24 mouse cellular contexts compared by ENCODE assay signal in the genomic region with DNA sequence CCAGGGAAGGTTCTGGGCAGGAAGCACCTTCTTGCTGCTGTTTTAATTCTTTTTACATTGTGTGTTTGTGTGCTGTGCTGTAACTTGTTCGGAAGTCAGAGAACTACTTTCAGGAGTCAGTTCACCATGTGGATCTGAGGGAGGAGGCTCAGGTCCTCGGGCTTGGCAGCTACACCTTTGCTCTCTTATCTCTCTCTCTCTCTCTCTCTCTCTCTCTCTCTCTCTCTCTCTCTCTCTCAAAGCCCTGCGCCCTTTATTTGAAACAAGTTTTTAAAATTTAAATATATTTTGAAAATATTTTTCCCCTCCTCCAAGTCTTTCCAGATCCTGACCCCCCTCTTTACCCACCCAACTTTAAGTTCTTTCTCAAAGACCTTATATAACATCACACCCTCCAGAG. TPM values are rescaled to one million over a fixed set of nuclear protein-coding genes. Genes with fewer than 3 reads are reported as not detected.
A peak's percentile ranks its signal among the peaks of the same experiment; 100 is the strongest.
DNase-seq lines count a peak whose midpoint lies in the region; ATAC-seq and TF ChIP-seq lines count a peak whose summit lies in the region.
"Had no signal": no experiment of that assay in that cellular context is flagged by ENCODE, and none has a peak within 500 bp of the region (broad histone marks: within the 10 kb centered on the region; RNA-seq: fewer than 3 reads in every experiment).

No protein-coding gene starts in this region.

- no peak overlapping the region for H3K9ac ChIP-seq in kidney, postnatal 0 days (ENCODE audit: low read depth, low read length)
- 0 out of 2 replicates have a peak overlapping the region, but pooled peaks have one; percentile 12 for H3K9ac ChIP-seq in liver, postnatal 0 days (replicated peaks)
- no peak overlapping the region for H3K9ac ChIP-seq in liver, embryonic 12.5 days
- H3K9ac ChIP-seq in forebrain, postnatal 0 days = no peak overlapping the region
- H3K9ac ChIP-seq: embryonic facial prominence, embryonic 12.5 days; forebrain, embryonic 13.5 days; forebrain, embryonic 15.5 days had no signal

- no peaks in the 10 kb centered on the region for H3K27me3 ChIP-seq in kidney, postnatal 0 days (ENCODE audit: insufficient read depth, low read length)
- no peaks in the 10 kb centered on the region for H3K27me3 ChIP-seq in liver, postnatal 0 days (ENCODE audit: insufficient read depth, low read length)
- H3K27me3 ChIP-seq in liver, embryonic 12.5 days (replicated peaks) = no peaks in the 10 kb centered on the region
- H3K27me3 ChIP-seq in forebrain, postnatal 0 days (ENCODE audit: insufficient read depth, low read length) = no peaks in the 10 kb centered on the region
- H3K27me3 ChIP-seq: embryonic facial prominence, embryonic 12.5 days; forebrain, embryonic 13.5 days; forebrain, embryonic 15.5 days; Patski had no signal

- H3K27ac ChIP-seq in kidney, postnatal 0 days = no peak overlapping the region
- no peak overlapping the region for H3K27ac ChIP-seq in liver, postnatal 0 days (ENCODE audit: low read depth)
- no peak overlapping the region for H3K27ac ChIP-seq in liver, embryonic 12.5 days
- H3K27ac ChIP-seq in forebrain, postnatal 0 days (ENCODE audit: low read depth, low read length) = no peak overlapping the region
- H3K27ac ChIP-seq: embryonic facial prominence, embryonic 10.5 days; embryonic facial prominence, embryonic 12.5 days; forebrain, embryonic 13.5 days; forebrain, embryonic 15.5 days had no signal

- no peaks in the 10 kb centered on the region for H3K9me3 ChIP-seq in kidney, postnatal 0 days (replicated peaks; ENCODE audit: low read length)
- H3K9me3 ChIP-seq in liver, postnatal 0 days (ENCODE audit: low read length) = no peaks in the 10 kb centered on the region
- H3K9me3 ChIP-seq in liver, embryonic 12.5 days (replicated peaks) = no peaks in the 10 kb centered on the region
- H3K9me3 ChIP-seq in forebrain, postnatal 0 days (ENCODE audit: low read length) = no peaks in the 10 kb centered on the region
- H3K9me3 ChIP-seq: embryonic facial prominence, embryonic 10.5 days; embryonic facial prominence, embryonic 12.5 days; forebrain, embryonic 13.5 days; forebrain, embryonic 15.5 days had no signal

- ATAC-seq in kidney, postnatal 0 days (replicated peaks; ENCODE audit: low FRiP score, low read depth) = no peak
- no peak for ATAC-seq in liver, postnatal 0 days
- ATAC-seq in liver, embryonic 12.5 days = no peak
- no peak for ATAC-seq in forebrain, postnatal 0 days
- ATAC-seq: activated CD4-positive, CD25-positive, alpha-beta regulatory T cell, adult 4 months; forebrain, embryonic 13.5 days; forebrain, embryonic 15.5 days; Patski had no signal

- TF ChIP-seq CTCF in kidney, postnatal 0 days (IDR thresholded peaks at IDR 0.05; ENCODE audit: low read depth) = no peak
- TF ChIP-seq CTCF in liver, postnatal 0 days (IDR thresholded peaks at IDR 0.05; ENCODE audit: low read depth) = no peak
- TF ChIP-seq CTCF in forebrain, postnatal 0 days (IDR thresholded peaks at IDR 0.05; ENCODE audit: low read depth) = no peak

- 0 out of 2 replicates have a peak, but pooled peaks cover 5% of the 10 kb centered on the region for H3K36me3 ChIP-seq in kidney, postnatal 0 days (ENCODE audit: insufficient read depth, low read length)
- H3K36me3 ChIP-seq in liver, postnatal 0 days (replicated peaks; ENCODE audit: insufficient read depth, low read length) = peaks cover 3% of the 10 kb centered on the region; the same call in 1 of the 2 replicates
- H3K36me3 ChIP-seq in liver, embryonic 12.5 days = peaks cover 13% of the 10 kb centered on the region
- H3K36me3 ChIP-seq in forebrain, postnatal 0 days (ENCODE audit: insufficient read depth) = no peaks in the 10 kb centered on the region
- H3K36me3 ChIP-seq: forebrain, embryonic 15.5 days had no signal

- no peak for DNase-seq in kidney, postnatal 0 days (ENCODE audit: low spot score)
- DNase-seq in kidney, postnatal 4 days = no peak
- no peak for DNase-seq in liver, postnatal 0 days
- no peak for DNase-seq in forebrain, postnatal 0 days
- DNase-seq: adrenal gland, adult 8-10 months; adrenal gland, postnatal 14 days; adrenal gland, postnatal 36 days; cerebellum, adult 11-12 months; cerebellum, adult 2 months; cerebellum, adult 9-10 months; cerebellum, postnatal 10 days; cerebellum, postnatal 25 days had no signal

- WGBS in kidney, postnatal 0 days = 50% methylated on average over 3 of the region's 3 CpGs
- 52% methylated on average over 3 of the region's 3 CpGs for WGBS in liver, postnatal 0 days (ENCODE audit: insufficient replicate concordance)
- WGBS in liver, embryonic 12.5 days (ENCODE audit: insufficient replicate concordance) = 43% methylated on average over 3 of the region's 3 CpGs
- WGBS in forebrain, postnatal 0 days = 62% methylated on average over 3 of the region's 3 CpGs

- H3K4me1 ChIP-seq in kidney, postnatal 0 days (replicated peaks; ENCODE audit: insufficient read depth, low read length) = peaks cover 14% of the 10 kb centered on the region; the same call in 1 of the 2 replicates
- peaks cover 30% of the 10 kb centered on the region for H3K4me1 ChIP-seq in liver, postnatal 0 days (ENCODE audit: insufficient read depth)
- H3K4me1 ChIP-seq in liver, embryonic 12.5 days = peaks cover 52% of the 10 kb centered on the region
- H3K4me1 ChIP-seq in forebrain, postnatal 0 days (ENCODE audit: insufficient read depth) = peaks cover 24% of the 10 kb centered on the region

- TF ChIP-seq EP300 in liver, postnatal 0 days (IDR thresholded peaks at IDR 0.05; ENCODE audit: low read depth) = no peak

- H3K4me3 ChIP-seq in kidney, postnatal 0 days (replicated peaks; ENCODE audit: low read depth, low read length) = no peak overlapping the region
- no peak overlapping the region for H3K4me3 ChIP-seq in liver, postnatal 0 days (ENCODE audit: low read depth, low read length)
- no peak overlapping the region for H3K4me3 ChIP-seq in liver, embryonic 12.5 days
- no peak overlapping the region for H3K4me3 ChIP-seq in forebrain, postnatal 0 days (ENCODE audit: low read depth, low read length)
- H3K4me3 ChIP-seq: embryonic facial prominence, embryonic 10.5 days; embryonic facial prominence, embryonic 12.5 days; forebrain, embryonic 13.5 days; forebrain, embryonic 15.5 days had no signal

- peak overlapping the region; percentile 15; the same call in 1 of the 2 replicates for H3K4me2 ChIP-seq in kidney, postnatal 0 days (ENCODE audit: low read length)
- no peak overlapping the region for H3K4me2 ChIP-seq in liver, postnatal 0 days (ENCODE audit: low read depth, low read length)
- no peak overlapping the region for H3K4me2 ChIP-seq in liver, embryonic 12.5 days
- H3K4me2 ChIP-seq in forebrain, postnatal 0 days (ENCODE audit: low read depth) = no peak overlapping the region
- H3K4me2 ChIP-seq: embryonic facial prominence, embryonic 12.5 days had no signal

RNA-seq across cellular contexts. Expression of gene Uhrf2, which starts 5.0 kb away (rescaled TPM):
- 47.6 TPM in 2 replicates for polyA plus RNA-seq in kidney, postnatal 0 days (2015; fragmentation: Nextera tagmentation; extraction: Ambion mirVana)
- 18.4 and 19.8 TPM in 2 replicates for polyA plus RNA-seq in liver, postnatal 0 days (2015; fragmentation: Nextera tagmentation; extraction: Ambion mirVana)
- polyA plus RNA-seq in liver, embryonic 12.5 days (2016; fragmentation: Nextera tagmentation; extraction: Ambion mirVana) = 49.1 and 53.1 TPM in 2 replicates
- total RNA-seq in forebrain, postnatal 0 days (2014; rRNA removed) = 77.8 and 79.0 TPM in 2 replicates
- polyA plus RNA-seq in forebrain, postnatal 0 days (2015; fragmentation: Nextera tagmentation; extraction: Ambion mirVana) = 22.6 and 28.1 TPM in 2 replicates

RNA-seq across cellular contexts. Expression of gene Trpd52l3, which starts 31.8 kb away (rescaled TPM):
- not detected in 2 replicates for polyA plus RNA-seq in kidney, postnatal 0 days (2015; fragmentation: Nextera tagmentation; extraction: Ambion mirVana)
- polyA plus RNA-seq in liver, postnatal 0 days (2015; fragmentation: Nextera tagmentation; extraction: Ambion mirVana) = not detected in 2 replicates
- polyA plus RNA-seq in liver, embryonic 12.5 days (2016; fragmentation: Nextera tagmentation; extraction: Ambion mirVana) = not detected in 2 replicates
- total RNA-seq in forebrain, postnatal 0 days (2014; rRNA removed) = not detected in 2 replicates
- not detected in 2 replicates for polyA plus RNA-seq in forebrain, postnatal 0 days (2015; fragmentation: Nextera tagmentation; extraction: Ambion mirVana)
- total RNA-seq: adrenal gland, adult 18-20 months; adrenal gland, adult 8-10 months; adrenal gland, postnatal 14 days; adrenal gland, postnatal 36 days had no signal
- polyA plus RNA-seq: activated CD4-positive, CD25-positive, alpha-beta regulatory T cell, adult 4 months; C2C12; cerebellum, adult 2 months; cortical plate, adult 2 months; embryonic facial prominence, embryonic 10.5 days; embryonic facial prominence, embryonic 12.5 days; embryonic facial prominence, embryonic 14.5 days; forebrain, embryonic 11.5 days; forebrain, embryonic 13.5 days; forebrain, embryonic 15.5 days; Patski had no signal
